Mouse (Mus musculus) kidney, embryonic 15.5 days (tissue): ENCODE measurements around the gene Tmem128. TPM values are rescaled to one million over a fixed set of nuclear protein-coding genes. Genes with fewer than 3 reads are reported as not detected.
A peak's percentile ranks its signal among the peaks of the same experiment; 100 is the strongest.

Experiments
- ATAC-seq: fragments of 200-750 bp; cut with Nextera tagmentation; replicated peaks from 2 replicates; pipeline ENCODE4 v1.8.0; 2017; ENCODE audit warnings: moderate TSS enrichment; ENCODE audit not compliant: low FRiP score
- H3K27ac ChIP-seq: fragments of 300-500 bp; sonication (generic); 2 replicates; pipeline ENCODE4 v1.5.1; 2015; ENCODE audit warnings: mild to moderate bottlenecking, inconsistent platforms
- H3K27me3 ChIP-seq: fragments of 300-500 bp; sonication (generic); 2 replicates; pipeline ENCODE4 v1.6.1; 2015; ENCODE audit warnings: inconsistent platforms
- H3K36me3 ChIP-seq: fragments of 300-500 bp; sonication (generic); 2 replicates; pipeline ENCODE4 v1.6.1; 2015; ENCODE audit warnings: inconsistent platforms
- H3K4me1 ChIP-seq: fragments of 300-500 bp; sonication (generic); 2 replicates; pipeline ENCODE4 v1.6.1; 2015; ENCODE audit warnings: inconsistent platforms
- H3K4me2 ChIP-seq: fragments of 300-500 bp; sonication (generic); 2 replicates; pipeline ENCODE4 v1.6.1; 2015; ENCODE audit warnings: moderate library complexity, mild to moderate bottlenecking, inconsistent platforms
- H3K4me3 ChIP-seq: fragments of 300-500 bp; sonication (generic); replicated peaks from 2 replicates; pipeline ENCODE4 v1.5.1; 2015; ENCODE audit warnings: mild to moderate bottlenecking, inconsistent platforms
- H3K9ac ChIP-seq: fragments of 300-500 bp; sonication (generic); 2 replicates; pipeline ENCODE4 v1.6.1; 2015; ENCODE audit warnings: mild to moderate bottlenecking, inconsistent platforms
- H3K9me3 ChIP-seq: fragments of 300-500 bp; sonication (generic); replicated peaks from 2 replicates; pipeline ENCODE4 v1.6.1; 2016; ENCODE audit warnings: inconsistent platforms
- WGBS: fragments of 180-500 bp; shearing (Covaris S2); methylation state at CpG from one replicate; pipeline ENCODE4 v1.1.7; 2015; ENCODE audit warnings: mixed read lengths; 5-methylcytosine and 5-hydroxymethylcytosine counted together
- polyA plus RNA-seq: library from polyadenylated mRNA; unstranded; fragments of >200 nt; fragmentation: Nextera tagmentation; extraction: Ambion mirVana; gene quantifications from 2 replicates; pipeline ENCODE4 v1.2.1, GENCODE M21; 2015

The Tmem128 gene
- polyA plus RNA-seq, 1 experiment from 2014 or later = 84.4 TPM

DNA sequence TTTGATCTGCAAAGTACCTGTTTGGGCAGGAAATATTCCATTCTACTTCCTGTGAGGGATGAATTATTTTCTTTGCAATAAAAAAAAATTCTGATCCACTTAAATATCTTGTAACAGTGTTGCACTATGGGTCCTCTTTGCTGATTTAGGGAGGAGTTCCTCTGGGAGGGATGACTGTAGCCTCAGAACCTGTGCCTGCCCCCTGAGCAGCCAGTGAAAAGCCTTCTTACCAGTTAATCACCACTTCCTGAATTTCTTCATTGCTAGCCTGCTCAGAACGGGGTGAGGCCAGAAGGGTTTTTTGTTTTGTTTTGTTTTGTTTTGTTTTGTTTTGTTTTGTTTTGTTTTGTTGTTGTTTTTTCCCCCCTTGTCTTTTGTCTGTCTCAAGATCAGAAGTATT lies 20.1 kb downstream of the Tmem128 start:
- Histone ChIP-seq H3K4me1 (peaks cover 21% of the 10 kb centered on the region), H3K27ac (no peak overlapping the region), H3K9ac (no peak overlapping the region), H3K9me3 (no peaks in the 10 kb centered on the region), H3K27me3 (peaks cover 54% of the 10 kb centered on the region), H3K36me3 (no peaks in the 10 kb centered on the region), H3K4me2 (no peak overlapping the region), H3K4me3 (no peak overlapping the region)
- ATAC-seq = no peak
- 20% methylated on average over 1 of the region's 1 CpGs for WGBS

DNA sequence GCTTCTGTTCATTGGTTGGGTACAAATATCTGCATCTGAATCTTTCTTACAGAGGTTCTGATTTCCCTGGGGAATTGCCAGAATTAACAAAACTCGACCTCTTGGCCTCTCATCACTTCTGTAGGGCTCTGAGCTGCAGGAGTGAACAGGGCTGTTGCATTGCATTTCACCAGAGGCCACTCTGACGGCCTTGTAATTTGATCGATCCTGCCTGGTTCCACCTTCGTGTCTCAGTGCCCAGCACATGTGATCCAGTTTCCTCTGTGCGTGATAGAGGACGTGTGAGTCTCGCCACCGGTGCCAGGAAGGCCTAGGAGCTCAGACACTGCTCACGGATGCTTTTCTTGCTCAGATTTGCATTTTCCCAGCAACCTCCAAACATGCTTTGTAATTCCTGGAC lies 25.7 kb downstream of the Tmem128 start:
- H3K4me1 ChIP-seq = no peaks in the 10 kb centered on the region
- H3K9ac ChIP-seq = no peak overlapping the region
- no peaks in the 10 kb centered on the region for H3K36me3 ChIP-seq
- no peak overlapping the region for H3K27ac ChIP-seq
- ATAC-seq = no peak
- H3K4me3 ChIP-seq = no peak overlapping the region
- no peaks in the 10 kb centered on the region for H3K9me3 ChIP-seq
- peaks cover under 1% of the 10 kb centered on the region; the same call in 1 of the 2 replicates for H3K27me3 ChIP-seq
- WGBS = 39% methylated on average over 9 of the region's 9 CpGs
- H3K4me2 ChIP-seq = no peak overlapping the region

DNA sequence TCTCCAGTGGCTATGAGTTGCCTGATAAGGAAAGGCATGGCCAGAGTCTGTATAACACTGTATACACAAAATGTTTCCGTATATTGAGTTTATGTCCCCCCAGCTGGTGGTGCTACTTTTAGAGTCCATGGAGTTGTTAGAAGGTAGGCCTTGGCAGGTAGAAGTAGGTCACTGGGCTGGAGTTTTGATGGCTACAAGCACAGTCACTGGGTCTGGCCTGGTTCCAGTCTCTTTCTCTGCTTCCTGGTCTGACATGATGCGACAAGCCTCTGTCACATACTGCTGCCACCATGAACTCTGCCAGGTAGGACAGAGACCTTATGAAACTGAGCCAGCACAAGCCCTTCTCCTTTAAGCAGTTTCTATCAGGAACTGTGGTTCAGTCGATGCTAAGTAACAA lies 28.5 kb downstream of the Tmem128 start:
- no peaks in the 10 kb centered on the region for H3K9me3 ChIP-seq
- H3K4me2 ChIP-seq = no peak overlapping the region
- no peak overlapping the region for H3K27ac ChIP-seq
- no peaks in the 10 kb centered on the region for H3K4me1 ChIP-seq
- no peak for ATAC-seq
- WGBS = 92% methylated on average over 3 of the region's 3 CpGs
- no peak overlapping the region for H3K9ac ChIP-seq
- H3K36me3 ChIP-seq = no peaks in the 10 kb centered on the region
- no peak overlapping the region for H3K4me3 ChIP-seq
- no peaks in the 10 kb centered on the region for H3K27me3 ChIP-seq

DNA sequence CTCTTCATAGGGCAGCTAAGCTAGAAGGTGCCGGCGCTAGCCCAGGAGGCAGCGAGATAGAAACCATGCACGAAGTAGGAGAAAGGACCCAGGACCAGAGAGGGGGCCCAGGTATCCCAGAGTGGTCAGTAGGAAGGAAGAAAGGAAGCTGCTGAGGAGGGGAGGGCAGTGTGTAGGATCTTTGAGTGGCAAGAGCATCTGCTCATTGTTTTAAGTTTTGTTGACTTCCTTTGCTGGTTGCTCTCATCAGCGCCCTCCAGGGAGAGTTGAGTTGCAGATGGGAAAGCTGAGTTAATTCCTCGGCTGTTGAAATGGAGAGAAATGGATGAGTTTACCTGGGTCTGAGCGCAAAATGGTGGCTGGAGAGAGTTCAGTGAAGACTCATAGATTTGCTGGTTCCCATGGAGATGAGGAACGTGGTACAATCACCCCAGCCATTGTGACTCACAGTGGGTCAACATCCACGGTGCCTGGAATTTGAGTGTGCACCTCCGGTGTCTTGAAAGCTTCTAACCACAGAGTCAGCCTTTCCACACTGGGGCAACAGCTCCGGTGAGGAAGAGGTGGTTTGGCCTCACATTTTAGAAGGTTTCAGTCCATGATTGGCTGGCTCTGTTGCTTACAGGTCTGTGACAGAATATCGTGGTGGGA lies 41.9 kb downstream of the Tmem128 start:
- WGBS = 89% methylated on average over 12 of the region's 12 CpGs
- H3K27me3 ChIP-seq = no peaks in the 10 kb centered on the region
- H3K36me3 ChIP-seq = no peaks in the 10 kb centered on the region
- no peaks in the 10 kb centered on the region for H3K9me3 ChIP-seq
- H3K9ac ChIP-seq = no peak overlapping the region
- no peak overlapping the region for H3K4me2 ChIP-seq
- ATAC-seq = no peak
- H3K4me3 ChIP-seq = no peak overlapping the region
- no peaks in the 10 kb centered on the region for H3K4me1 ChIP-seq
- H3K27ac ChIP-seq = no peak overlapping the region

DNA sequence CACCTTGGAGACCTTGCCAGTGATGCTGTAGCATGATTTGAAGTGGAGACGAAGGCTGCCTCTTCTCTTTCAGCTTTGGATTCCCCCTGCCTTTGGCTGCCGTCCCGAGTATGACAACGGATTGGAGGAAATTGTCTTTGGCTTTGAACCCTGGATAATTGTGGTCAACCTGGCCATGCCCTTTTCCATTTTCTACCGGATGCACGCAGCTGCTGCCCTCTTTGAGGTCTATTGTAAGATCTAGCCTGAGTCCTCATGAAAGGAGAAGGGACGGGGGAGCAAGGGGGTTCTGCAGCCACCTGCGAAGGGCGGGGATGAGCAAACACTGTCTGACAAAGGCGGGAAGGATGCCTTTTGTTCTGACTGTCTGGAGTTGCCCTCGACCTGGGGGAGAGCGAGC lies 42.7 kb downstream of the Tmem128 start:
- Histone ChIP-seq H3K27ac (no peak overlapping the region), H3K9ac (no peak overlapping the region), H3K27me3 (no peaks in the 10 kb centered on the region), H3K4me2 (no peak overlapping the region), H3K9me3 (no peaks in the 10 kb centered on the region), H3K4me1 (no peaks in the 10 kb centered on the region), H3K4me3 (no peak overlapping the region), H3K36me3 (no peaks in the 10 kb centered on the region)
- WGBS = 43% methylated on average over 12 of the region's 12 CpGs
- no peak for ATAC-seq

DNA sequence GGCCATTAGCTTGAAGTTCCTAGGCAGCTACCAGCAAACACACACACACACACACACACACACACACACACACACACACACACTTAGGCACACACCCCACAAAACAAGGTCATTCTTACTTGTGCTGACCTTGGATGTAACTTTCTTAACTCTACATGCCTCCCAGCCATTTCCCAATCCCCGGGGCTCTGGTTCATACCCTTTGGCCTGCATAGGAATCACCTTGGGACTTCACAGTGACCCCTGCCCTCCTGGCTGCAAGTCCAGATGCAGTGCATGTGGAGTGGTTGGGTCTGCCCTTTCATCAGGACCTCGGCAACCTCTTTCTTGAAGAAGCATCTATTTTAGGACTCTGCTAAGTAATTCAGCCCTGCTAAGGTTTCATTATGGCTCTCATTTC lies 45.3 kb downstream of the Tmem128 start:
- no peaks in the 10 kb centered on the region for H3K36me3 ChIP-seq
- ATAC-seq = no peak
- no peak overlapping the region for H3K9ac ChIP-seq
- H3K4me2 ChIP-seq = no peak overlapping the region
- 76% methylated on average over 2 of the region's 2 CpGs for WGBS
- peaks cover 14% of the 10 kb centered on the region for H3K27me3 ChIP-seq
- H3K4me3 ChIP-seq = no peak overlapping the region
- no peak overlapping the region for H3K27ac ChIP-seq
- H3K4me1 ChIP-seq = no peaks in the 10 kb centered on the region
- H3K9me3 ChIP-seq = no peaks in the 10 kb centered on the region

DNA sequence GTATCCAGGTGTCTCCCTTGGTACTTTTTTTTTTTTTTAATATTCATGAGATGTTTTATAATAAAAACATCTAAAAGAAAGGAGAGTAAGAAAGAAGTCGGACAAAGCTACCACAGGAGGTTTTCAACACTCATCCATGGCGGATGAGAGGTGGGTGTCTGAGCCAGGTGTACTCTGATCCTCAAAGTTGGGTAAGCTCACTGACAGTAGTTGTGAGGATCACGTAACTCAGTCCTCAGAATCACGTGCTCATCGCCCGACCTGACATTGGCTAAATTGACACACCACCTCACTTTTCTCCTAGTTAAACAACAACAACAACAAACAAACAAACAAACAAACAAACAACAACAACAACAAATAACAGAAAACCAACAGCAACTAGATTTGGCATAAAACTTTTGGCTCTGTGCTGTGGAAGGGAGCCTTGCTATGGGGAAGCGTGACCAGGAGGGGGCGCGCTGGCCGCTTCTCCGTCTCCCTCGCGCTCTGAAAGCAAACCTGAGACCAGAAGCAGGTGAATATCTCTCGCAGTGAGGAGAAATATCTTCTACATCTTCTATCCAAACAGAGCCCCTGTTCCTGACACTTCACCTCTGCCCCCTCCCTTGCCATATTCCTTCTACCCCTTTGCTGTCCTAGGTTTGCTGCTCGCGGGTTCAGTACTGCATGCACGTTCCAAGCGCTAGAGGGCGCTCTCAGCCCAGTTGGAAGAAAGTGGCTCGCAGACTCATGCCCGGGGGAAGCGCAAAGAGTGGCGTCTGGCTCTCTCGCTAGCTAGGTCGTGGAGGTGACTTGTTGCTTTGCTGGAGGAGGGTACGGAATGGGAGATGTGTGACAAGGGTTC lies 47.5 kb downstream of the Tmem128 start:
- 10% methylated on average over 26 of the region's 26 CpGs for WGBS
- peak overlapping the region; percentile 72 for H3K4me2 ChIP-seq
- H3K4me1 ChIP-seq = no peaks in the 10 kb centered on the region
- H3K36me3 ChIP-seq = no peaks in the 10 kb centered on the region
- peaks cover 14% of the 10 kb centered on the region for H3K27me3 ChIP-seq
- H3K9me3 ChIP-seq = no peaks in the 10 kb centered on the region
- peak overlapping the region; percentile 43 for H3K4me3 ChIP-seq
- H3K9ac ChIP-seq = no peak overlapping the region
- no peak overlapping the region for H3K27ac ChIP-seq
- peak; percentile 87 for ATAC-seq

DNA sequence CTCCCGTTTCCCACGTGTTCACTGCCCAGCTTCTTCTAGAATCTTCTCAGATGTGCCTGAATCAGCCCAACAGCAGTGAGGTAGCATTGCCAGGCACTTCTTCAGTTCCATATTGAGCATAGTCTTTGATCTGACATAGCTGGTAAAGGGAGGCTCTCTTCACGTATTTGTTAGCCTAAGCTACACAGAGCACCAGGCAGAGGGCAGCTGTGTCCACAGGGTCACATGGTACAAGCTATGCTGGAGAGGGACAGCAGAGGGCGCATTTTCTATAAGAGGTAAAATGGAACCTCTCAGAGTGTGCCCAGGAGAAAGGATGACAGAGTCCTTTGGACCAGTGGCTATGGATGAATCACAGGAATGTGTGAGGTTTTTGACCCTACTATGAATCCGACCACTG lies 48.9 kb downstream of the Tmem128 start:
- ATAC-seq = 0 out of 2 replicates have a peak, but pooled peaks have one; percentile 30
- H3K9ac ChIP-seq = no peak overlapping the region
- H3K9me3 ChIP-seq = no peaks in the 10 kb centered on the region
- H3K4me1 ChIP-seq = no peaks in the 10 kb centered on the region
- H3K4me2 ChIP-seq = no peak overlapping the region
- peaks cover 14% of the 10 kb centered on the region for H3K27me3 ChIP-seq
- H3K36me3 ChIP-seq = no peaks in the 10 kb centered on the region
- H3K4me3 ChIP-seq = no peak overlapping the region
- no peak overlapping the region for H3K27ac ChIP-seq
- WGBS = 55% methylated on average over 5 of the region's 5 CpGs

DNA sequence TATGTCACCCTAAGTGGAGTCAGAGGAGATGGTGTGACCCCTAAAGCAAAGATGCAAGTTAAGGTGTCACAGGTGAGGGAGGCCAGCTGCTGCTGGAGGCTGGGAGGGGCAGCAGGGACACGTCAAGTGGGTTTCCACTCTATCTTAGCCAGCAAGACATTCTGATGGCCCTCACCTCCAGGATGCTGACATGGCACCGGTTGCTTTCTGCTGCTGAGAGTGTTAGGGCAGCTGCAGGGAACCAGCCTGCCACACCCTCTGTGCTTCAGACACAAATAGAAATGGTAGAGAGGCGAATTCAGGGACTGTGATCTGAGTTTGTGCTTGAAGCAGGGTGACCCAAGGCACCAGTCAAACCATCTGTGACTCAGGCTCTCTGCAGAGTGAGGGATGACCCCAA lies 49.8 kb downstream of the Tmem128 start:
- 63% methylated on average over 3 of the region's 3 CpGs for WGBS
- H3K9ac ChIP-seq = no peak overlapping the region
- no peak overlapping the region for H3K27ac ChIP-seq
- no peaks in the 10 kb centered on the region for H3K36me3 ChIP-seq
- peaks cover 17% of the 10 kb centered on the region for H3K27me3 ChIP-seq
- no peak overlapping the region for H3K4me3 ChIP-seq
- no peak for ATAC-seq
- H3K9me3 ChIP-seq = no peaks in the 10 kb centered on the region
- no peak overlapping the region for H3K4me2 ChIP-seq
- no peaks in the 10 kb centered on the region for H3K4me1 ChIP-seq

Other genes with a start within 250 kb of the Tmem128 start
- gene Stx18, start 221.4 kb upstream of the Tmem128 start, polyA plus RNA-seq = 43.6 and 44.7 TPM in 2 replicates
- gene Nsg1, start 100.3 kb upstream of the Tmem128 start, polyA plus RNA-seq = 69.8 and 77.3 TPM in 2 replicates
- gene Zbtb49, start 39.7 kb upstream of the Tmem128 start, polyA plus RNA-seq = 14.9 and 15.3 TPM in 2 replicates
- gene Lyar, start 39.7 kb upstream of the Tmem128 start, polyA plus RNA-seq = 123 and 126 TPM in 2 replicates
- gene Otop1, start 15.8 kb downstream of the Tmem128 start, polyA plus RNA-seq = not detected in 2 replicates
- not detected in 2 replicates for gene Drd5, start 59.2 kb downstream of the Tmem128 start, polyA plus RNA-seq
- 1.4 and 1.6 TPM in 2 replicates for gene Slc2a9, start 243.0 kb downstream of the Tmem128 start, polyA plus RNA-seq